Mouse (Mus musculus): ENCODE measurements around the gene Cyp2d40. TPM values are rescaled to one million over a fixed set of nuclear protein-coding genes. Genes with fewer than 3 reads are reported as not detected.
A peak's percentile ranks its signal among the peaks of the same experiment; 100 is the strongest.
"Not testable (repeated sequence)": the region's sequence is repeated elsewhere in the genome, so short reads cannot be mapped to it uniquely, and the experiment has no call there.

The Cyp2d40 gene
- total RNA-seq (2017), result not detected in 2 replicates

DNA sequence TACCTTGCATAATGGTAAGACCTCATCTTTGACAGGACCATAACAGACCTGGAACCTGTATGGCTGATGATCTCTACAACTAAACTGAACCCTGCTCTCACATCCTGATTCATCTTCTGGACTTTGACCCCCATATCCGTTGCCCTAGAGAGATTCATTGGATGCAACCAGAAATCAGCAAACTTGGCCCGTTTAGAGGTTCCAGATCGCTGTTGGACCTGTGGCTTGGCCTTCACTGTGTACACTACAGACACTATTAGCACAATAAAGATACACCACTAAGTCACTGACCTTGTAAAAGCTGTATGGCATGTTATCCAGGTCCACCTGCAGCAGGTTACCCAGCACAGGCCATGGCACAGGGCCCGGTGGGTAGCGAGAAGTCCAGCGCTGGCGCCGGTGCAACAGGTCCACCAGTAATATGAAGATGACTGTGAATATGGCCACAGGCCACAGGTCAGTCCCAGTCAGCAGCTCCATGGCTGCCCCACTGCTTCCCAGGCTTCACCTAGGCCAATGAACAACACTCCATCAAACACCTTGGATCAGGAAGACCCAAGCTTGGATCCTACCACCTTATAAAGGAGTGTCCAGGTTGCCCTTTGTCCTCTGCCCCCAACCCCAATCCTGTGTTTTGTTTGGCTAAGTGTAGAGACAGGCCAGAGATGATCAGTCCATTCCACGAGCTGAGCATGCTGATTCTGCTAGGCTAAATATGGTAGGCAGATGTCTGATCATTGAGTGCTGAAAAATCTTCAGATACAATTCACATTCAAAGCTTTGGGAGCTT lies at the start of gene Cyp2d40:
Cyp2d40 (minus strand) TSS at position 553 of the 790 bp plus-strand sequence.
- ATAC-seq (replicated peaks; ENCODE audit: low read depth, poor library complexity, severe bottlenecking), result no peak

DNA sequence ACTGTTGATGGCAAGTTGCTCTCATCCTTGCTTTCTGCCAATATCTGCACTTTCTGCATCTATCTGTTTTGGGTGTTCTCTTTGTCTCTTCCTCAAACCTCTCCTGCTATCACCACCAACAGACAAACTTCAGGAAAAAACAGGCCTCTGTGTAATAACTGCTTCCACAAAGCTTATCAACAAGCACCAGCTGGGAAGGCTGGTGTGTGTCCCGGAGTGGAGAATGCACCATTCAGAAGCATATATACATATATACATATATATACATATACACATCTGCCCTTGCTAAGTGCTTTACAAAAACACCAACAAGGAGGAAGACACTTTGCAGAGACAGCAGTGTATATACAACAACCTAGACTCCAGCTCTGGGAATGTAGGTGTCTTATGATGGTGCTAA lies 46.6 kb upstream of the Cyp2d40 start:
- ATAC-seq (replicated peaks; ENCODE audit: low read depth, poor library complexity, severe bottlenecking), result peak; percentile 60

DNA sequence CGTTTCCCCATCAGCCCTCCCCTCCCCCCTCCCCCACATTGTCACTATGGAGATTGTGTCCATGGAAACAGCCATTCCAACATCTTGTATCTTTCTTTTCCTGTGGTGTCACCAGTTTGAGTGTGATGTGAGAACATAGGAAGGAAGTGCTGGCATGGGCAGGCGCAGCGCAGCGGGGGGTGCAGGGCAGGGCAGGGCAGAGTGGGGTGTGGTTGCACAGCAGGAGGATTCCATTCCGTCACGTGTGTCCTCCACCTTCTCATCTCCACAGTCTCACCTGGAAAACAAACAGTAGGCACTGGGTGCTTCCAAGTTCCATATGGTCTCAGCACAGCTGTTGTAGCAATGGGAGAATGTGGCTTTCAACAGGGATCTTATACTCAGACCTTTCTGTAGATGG lies 45.5 kb upstream of the Cyp2d40 start:
- peak; percentile 60; the same call in 1 of the 2 replicates for ATAC-seq (replicated peaks; ENCODE audit: low read depth, poor library complexity, severe bottlenecking)

GRCm38 (mm10) chr15:82806969-82807763 lies 43.2 kb upstream of the Cyp2d40 start:
- ATAC-seq (replicated peaks; ENCODE audit: low read depth, poor library complexity, severe bottlenecking), result no peak

- ATAC-seq (replicated peaks; ENCODE audit: low read depth, poor library complexity, severe bottlenecking), result peak; percentile 72
These were observed 41.0 kb upstream of the Cyp2d40 start for GRCm38 (mm10) chr15:82804708-82805639.

DNA sequence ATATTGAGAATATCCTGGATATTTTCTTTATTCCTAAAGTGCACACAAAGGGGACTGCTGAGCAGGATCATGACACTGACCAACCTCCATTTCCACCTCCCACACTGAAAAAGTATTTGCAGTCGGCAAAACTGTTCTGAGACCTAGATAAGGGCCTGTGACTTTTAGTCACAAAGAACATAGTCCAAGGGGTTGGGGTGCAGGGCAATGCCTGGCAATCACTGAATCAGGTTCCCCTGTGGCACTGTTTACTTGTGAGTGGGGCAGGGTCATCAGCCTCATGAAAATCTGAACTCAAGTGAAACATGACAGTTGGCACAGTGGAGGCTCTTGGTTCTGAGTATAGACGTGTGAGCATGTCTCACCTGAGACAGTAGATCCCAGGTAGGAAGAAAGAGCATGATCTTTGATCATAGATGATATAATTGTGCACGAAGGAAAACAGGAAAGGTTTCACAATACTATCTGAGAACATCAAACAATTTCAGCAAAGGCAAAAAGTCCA lies 32.0 kb upstream of the Cyp2d40 start:
- ATAC-seq (replicated peaks; ENCODE audit: low read depth, poor library complexity, severe bottlenecking), result no peak

DNA sequence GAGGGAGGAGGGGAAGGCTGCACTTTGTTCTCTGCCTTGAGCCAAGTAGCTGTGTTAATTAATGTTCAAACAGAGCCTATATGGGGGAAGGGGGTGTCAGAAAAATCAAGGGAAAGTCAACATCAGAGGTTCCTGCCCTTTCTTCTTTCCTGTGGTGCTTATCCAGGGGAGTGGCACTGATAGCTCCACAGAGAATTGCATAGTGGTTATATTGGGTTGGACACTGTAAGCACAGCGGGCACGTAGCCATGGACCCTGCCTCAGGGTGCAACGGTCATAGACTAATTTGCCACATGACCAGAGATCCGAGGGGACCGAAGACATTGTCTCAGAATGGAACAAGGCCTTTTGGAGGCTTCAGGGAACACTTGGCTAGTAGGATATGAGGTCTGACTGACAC lies 30.3 kb upstream of the Cyp2d40 start, which contains the start of gene Cyp2d26:
Cyp2d26 (minus strand) TSS at position 18 of the 400 bp plus-strand sequence.
- no peak for ATAC-seq (replicated peaks; ENCODE audit: low read depth, poor library complexity, severe bottlenecking)

GRCm38 (mm10) chr15:82793868-82794267 lies 29.9 kb upstream of the Cyp2d40 start:
- no peak for ATAC-seq (replicated peaks; ENCODE audit: low read depth, poor library complexity, severe bottlenecking)

DNA sequence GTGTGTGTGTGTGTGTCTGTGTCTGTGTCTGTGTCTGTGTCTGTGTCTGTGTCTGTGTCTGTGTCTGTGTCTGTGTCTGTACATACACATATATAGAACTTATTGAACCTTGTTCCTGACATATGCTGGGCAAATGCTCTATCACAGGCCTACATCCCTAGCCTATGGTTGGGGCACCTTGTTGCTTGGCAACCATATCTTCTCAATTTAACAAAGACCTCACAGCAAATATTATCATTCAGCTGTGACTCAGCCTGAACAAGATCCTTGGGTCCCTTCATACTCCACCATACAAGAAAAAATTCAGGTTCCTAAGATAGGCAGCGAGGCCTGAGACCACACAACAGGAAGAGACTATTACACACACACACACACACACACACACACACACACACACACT lies 29.5 kb upstream of the Cyp2d40 start:
- no peak for ATAC-seq (replicated peaks; ENCODE audit: low read depth, poor library complexity, severe bottlenecking)

GRCm38 (mm10) chr15:82792566-82792965 lies 28.6 kb upstream of the Cyp2d40 start:
- ATAC-seq (replicated peaks; ENCODE audit: low read depth, poor library complexity, severe bottlenecking), result no peak

DNA sequence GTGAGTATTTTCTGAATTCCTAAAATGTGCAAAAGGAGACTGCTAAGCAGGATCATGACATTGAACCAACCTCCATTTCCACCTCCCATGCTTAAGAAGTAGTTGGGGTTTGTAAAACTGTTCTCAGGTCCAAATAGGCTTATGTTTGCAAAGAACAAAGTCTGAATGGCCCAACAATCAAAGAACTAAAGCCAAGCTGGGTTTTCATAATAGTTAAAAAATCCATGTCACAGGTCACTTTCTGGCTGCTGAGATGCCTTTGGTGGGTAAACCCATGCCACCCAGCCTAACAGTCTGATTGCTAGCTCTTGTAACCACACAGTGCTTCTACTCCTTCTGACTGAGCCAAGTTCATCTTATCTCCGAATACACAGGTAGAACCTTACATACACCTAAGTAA lies 20.6 kb upstream of the Cyp2d40 start:
- ATAC-seq (replicated peaks; ENCODE audit: low read depth, poor library complexity, severe bottlenecking), result no peak

DNA sequence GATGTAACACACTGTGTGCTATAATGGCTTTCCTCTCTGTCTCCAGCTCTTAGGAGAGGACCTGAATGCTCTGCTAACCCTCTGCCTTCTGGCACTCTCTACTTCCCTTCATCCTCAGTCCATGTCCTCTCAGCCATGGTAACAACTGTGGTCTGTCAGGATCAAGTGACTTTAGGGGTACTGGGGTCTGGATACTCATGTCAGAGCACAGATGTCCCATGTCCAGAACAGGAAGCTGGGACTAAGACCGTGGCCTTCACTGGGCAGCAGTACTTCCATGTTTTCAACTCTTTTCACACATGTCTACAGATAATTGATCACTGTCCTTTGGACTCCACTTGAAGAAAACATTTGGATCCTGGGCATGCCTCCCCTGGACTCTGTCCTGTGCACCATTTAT lies 19.8 kb upstream of the Cyp2d40 start:
- ATAC-seq (replicated peaks; ENCODE audit: low read depth, poor library complexity, severe bottlenecking), result no peak

GRCm38 (mm10) chr15:82777856-82778255 lies 13.9 kb upstream of the Cyp2d40 start:
- ATAC-seq (replicated peaks; ENCODE audit: low read depth, poor library complexity, severe bottlenecking), result not testable (repeated sequence)

GRCm38 (mm10) chr15:82765943-82766342 lies 2.0 kb upstream of the Cyp2d40 start:
- no peak for ATAC-seq (replicated peaks; ENCODE audit: low read depth, poor library complexity, severe bottlenecking)

DNA sequence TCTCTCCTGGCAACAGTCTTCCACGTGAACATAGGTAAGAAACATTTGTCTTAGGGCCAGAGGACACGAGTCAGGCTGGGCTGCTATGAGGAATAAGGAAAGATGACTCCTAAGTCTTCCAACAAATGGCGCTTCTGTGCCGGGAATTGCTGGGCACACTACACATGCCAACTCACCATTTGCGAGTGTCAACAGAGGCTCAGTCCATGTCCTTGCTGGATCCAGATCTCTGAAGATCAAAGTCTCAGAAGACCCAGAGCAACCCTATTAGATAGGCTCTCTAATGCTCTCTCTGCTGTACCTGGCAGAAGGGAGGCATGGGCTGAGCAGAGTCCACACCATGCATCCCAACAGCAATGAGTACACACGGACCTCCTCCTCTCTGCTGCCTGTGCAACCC lies 898 bp upstream of the Cyp2d40 start:
- ATAC-seq (replicated peaks; ENCODE audit: low read depth, poor library complexity, severe bottlenecking), result no peak

DNA sequence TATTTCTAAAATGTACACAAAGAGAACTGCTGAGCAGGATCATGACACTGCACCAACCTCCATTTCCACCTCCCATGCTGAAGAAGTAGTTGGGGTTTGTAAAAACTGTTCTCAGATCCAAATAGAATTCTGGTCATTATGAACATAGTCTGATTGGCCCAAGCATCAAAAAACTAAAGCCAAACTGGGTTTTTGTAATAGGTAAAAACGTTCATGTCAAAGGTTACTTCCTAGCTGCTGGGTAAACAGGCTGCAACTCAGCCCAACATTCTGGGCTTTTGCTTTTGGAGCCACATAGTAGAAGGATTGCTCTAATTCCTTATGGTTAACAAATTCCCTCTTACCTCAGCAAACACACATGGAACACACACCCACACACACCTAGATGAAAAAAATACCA lies 15.8 kb downstream of the Cyp2d40 start:
- ATAC-seq (replicated peaks; ENCODE audit: low read depth, poor library complexity, severe bottlenecking), result no peak

GRCm38 (mm10) chr15:82747516-82747915 lies 16.5 kb downstream of the Cyp2d40 start:
- no peak for ATAC-seq (replicated peaks; ENCODE audit: low read depth, poor library complexity, severe bottlenecking)

DNA sequence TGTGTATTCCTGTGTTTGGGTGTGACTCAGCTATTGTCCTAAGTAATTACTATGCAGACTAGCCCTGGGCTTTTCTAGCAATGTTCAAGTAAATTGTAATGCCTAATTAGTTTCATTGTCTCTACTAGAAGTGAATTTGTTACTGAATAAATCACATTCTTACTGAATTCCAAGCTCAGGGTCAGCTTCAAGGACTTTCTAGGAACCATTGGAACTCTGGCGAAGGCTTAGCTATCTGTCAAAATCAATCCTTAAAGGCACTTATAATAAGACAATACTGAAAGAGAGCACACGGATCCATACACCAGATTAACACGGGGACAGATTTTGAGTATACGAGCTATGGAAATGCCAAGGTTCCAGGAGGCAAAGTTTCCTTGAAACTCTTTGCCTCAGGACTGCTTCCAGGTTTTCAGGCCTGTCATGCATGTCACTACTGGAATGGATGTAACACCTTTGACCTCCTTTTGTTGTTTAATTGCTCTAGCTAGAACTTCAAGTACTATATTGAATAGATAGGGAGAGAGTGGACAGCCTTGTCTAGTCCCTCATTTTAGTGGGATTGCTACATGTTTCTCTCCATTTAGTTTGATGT lies 30.6 kb downstream of the Cyp2d40 start:
- ATAC-seq (replicated peaks; ENCODE audit: low read depth, poor library complexity, severe bottlenecking), result not testable (repeated sequence)
